Mouse (Mus musculus): ENCODE data around the gene Ckmt2. TPM values are rescaled to one million over a fixed set of nuclear protein-coding genes. Genes with fewer than 3 reads are reported as not detected.

Gene Ckmt2
- not detected for total RNA-seq (2023)

GRCm38 (mm10) chr13:91876741-91877349, at the start of gene Ckmt2:
Gene Ckmt2 (minus strand): TSS chr13:91876885.

GRCm38 (mm10) chr13:91807155-91807839, 69.4 kb downstream of the Ckmt2 start, which contains the start of gene Zcchc9:
Gene Zcchc9 (minus strand): TSS chr13:91807705.

Other genes starting within 250 kb of the Ckmt2 start
- not detected for gene Acot12, start 135.4 kb downstream of the Ckmt2 start, total RNA-seq (2023)
- gene Zcchc9, start 69.2 kb downstream of the Ckmt2 start, total RNA-seq (2023): 48.2 TPM

Data from CD4-positive naive resting alpha-beta T cell, adult 76 days (primary cell).